Mouse (Mus musculus) urinary bladder, postnatal 10 days (tissue): ENCODE measurements around the gene Slc22a4.
"Not testable (repeated sequence)": the region's sequence is repeated elsewhere in the genome, so short reads cannot be mapped to it uniquely, and the experiment has no call there.

Source experiments
- DNase-seq: peaks from one replicate; pipeline ENCODE4 v3.0.0; 2022; ENCODE audit warnings: low spot score

Gene Slc22a4

GRCm38 (mm10) chr11:54004734-54005133, 23.2 kb downstream of the Slc22a4 start:
- DNase-seq: no peak

DNA sequence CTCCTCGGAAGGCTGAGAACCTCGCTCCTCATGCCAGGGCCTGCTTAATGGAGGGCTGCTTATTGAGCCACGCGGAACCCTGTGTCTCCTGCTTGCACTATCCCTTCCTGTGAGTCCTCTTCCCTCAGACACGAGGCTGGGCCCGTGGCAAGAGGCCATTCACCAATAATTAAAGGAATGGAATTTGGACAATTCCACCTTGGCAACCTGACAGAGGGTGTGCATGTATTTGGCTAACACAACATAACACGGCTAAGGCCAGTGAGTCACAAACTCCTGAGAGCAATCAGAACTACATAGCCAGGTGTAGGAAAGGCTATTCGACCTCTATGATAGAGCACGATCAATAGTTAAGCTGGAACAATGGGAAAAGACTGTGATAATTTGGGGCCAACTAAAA, 23.7 kb downstream of the Slc22a4 start:
- DNase-seq: no peak

DNA sequence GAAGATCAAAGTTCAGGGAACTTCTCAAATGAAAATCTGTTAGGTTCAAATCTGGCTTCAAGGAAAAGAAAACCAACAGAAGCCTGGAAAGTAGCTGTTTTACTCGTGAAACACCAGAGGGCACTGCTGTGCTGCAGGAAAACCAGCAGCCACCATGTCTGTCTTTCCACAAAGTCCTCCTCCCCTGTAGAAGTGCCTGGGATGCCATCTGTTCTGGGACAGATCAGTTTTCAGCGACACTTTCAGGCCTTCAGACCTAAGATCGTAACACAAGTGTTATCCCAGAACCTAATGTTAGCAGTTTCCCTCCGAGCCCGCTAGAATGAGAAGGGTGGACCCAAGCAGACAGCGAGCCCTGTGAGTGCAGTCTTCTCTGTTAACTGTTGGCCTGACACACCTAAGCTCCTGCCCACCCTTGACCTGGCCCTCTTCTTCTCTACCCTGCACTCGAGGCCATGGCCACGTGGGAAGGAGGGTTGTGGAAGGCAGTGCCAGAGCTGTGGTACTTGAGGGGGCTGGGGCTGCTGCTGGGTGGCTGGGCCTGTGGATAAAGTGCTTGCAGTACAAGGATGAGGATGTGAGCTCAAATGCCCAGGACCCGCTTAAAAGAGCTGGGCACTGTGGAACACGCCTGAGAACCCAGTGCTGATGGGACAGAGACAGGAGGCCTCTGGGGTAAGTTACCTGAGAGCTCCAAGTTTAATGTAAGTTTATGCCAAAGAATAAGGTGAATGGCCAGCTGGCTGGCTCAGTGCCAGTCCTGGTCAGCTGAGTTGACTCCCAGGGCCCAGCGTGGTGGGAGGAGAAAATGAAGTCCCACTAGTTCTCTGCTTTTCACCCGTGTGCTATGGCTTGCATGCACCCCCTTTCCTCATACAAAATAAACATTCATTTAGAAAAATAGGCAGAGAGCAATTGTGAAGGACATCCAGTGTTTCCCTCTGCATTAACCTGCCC, 24.9 kb downstream of the Slc22a4 start:
- not testable (repeated sequence) for DNase-seq

GRCm38 (mm10) chr11:54002147-54002760, 25.6 kb downstream of the Slc22a4 start:
- DNase-seq: no peak

DNA sequence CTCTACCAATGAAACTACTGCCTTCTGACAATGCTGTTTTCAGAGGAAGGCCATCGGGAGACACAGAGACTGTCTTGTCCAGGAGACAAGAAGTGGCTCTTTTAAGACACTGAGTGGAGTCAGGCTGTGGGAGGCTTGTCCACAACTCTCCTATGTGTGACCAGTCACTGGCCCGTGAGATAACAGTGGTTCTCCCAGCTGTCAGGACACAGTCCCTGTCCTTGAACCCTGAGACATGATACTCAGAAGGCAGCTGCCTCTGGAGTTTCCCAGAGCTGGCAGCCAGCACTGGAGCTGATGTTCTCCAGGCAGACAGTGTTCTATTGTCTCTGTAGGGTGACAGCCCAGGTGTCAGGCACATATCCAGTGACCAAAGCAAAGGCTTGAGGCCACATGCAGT, 30.2 kb downstream of the Slc22a4 start:
- no peak for DNase-seq

- no peak for DNase-seq
Observed at GRCm38 (mm10) chr11:53992264-53992663, 35.6 kb downstream of the Slc22a4 start.

GRCm38 (mm10) chr11:53989232-53989631, 38.7 kb downstream of the Slc22a4 start:
- no peak for DNase-seq

DNA sequence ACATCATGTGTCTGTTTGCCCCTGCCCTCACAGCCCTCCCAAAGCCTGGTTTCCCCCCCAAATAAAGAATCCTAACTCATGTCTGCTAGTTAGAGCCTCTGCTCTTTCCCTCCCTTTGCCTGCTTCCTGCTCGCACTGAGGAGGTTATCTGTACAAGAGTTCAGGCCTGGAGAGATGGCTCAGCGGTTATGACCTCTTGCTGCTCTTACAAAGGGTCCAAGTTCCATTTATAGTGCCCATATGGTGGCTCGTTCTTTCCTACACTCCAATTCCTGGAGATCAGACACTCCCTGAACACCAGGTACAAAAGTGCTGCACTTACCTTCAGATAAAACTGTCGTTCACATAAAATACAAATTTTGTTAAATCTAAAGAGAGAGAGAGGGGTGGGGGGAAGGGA, 39.8 kb downstream of the Slc22a4 start:
- no peak for DNase-seq

GRCm38 (mm10) chr11:53981396-53981795, 46.5 kb downstream of the Slc22a4 start:
- DNase-seq: no peak

DNA sequence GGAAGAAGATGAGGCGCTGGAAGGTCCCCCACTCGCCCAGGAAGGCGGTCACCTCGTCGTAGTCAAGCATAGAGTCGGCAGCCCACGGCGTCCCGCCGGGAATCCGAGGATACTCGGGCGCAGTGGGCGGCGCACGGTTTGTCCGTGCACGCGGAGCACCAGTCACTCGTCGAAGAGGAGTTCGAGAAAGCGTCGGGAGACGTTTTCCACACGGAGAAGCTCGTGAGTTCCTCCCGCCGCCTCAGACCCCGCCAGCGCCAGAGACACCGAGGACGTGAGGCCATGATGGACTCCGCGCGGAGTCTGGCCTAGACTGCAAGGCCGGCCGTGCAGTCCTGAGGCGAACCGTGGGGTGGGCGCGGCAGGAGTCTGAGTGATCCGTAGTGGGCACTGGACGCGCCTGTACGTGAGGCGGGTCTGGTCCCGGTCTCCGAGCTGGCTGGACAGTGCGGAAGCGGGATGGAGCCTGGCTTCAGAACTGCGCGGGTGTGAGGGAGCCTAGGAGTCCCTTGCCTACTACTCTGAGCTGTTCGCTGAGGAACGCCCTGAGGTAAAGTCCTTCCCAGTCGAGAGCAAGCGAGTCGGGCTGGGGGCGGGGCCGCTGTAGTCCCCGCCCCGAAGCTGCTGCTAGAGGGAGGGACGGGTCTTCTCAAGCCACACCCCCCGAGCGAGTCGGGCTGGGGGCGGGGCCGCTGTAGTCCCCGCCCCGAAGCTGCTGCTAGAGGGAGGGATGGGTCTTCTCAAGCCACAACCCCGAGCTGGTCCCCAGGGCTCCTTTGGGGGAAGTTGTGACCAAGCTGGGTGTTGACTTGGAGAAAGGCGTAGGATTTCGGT, 47.9 kb downstream of the Slc22a4 start, which contains the start of gene Slc22a21:
Slc22a21 (minus strand) TSS at position 545 of the 834 bp plus-strand sequence.
- DNase-seq: peak; percentile 33

GRCm38 (mm10) chr11:53979456-53979787, 48.5 kb downstream of the Slc22a4 start:
- DNase-seq: not testable (repeated sequence)

DNA sequence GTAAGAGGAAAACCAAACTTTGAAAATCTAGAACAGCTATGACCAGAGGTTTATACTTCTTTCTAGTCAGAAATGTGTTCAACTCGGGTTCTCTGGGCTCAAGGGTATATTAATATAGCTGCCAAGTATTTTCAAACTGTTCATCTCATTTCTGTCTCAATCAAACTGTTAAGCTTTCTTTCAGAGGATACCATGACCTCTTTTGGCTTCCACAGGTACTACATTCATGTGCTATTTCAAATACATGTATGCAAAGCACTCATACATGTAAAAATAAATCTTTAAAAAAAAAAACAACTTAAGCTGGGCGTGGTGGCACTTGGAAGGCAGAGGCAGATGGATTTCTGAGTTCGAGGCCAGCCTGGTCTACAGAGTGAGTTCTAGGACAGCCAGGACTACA, 50.2 kb downstream of the Slc22a4 start:
- no peak for DNase-seq

DNA sequence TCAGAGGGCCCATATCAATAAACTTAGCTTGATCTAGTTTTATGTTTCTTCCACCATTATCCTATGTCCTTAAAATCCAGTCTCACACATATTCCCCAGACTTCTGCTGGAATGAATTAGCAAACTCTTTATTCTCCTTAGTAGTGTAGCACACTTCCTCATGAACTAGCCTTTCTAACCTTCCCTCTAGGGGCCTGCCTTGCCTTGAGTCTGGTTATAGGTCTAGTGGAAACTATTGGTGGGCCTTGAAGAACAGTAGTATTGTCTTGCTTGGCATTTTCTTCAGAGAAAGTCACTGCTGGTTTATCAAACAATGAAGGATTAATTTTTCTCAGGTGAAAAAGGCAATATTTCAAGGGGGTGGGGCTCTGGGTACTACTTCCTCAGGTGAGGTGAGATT, 52.3 kb downstream of the Slc22a4 start:
- no peak for DNase-seq

GRCm38 (mm10) chr11:53958984-53959383, 68.9 kb downstream of the Slc22a4 start:
- DNase-seq: no peak

DNA sequence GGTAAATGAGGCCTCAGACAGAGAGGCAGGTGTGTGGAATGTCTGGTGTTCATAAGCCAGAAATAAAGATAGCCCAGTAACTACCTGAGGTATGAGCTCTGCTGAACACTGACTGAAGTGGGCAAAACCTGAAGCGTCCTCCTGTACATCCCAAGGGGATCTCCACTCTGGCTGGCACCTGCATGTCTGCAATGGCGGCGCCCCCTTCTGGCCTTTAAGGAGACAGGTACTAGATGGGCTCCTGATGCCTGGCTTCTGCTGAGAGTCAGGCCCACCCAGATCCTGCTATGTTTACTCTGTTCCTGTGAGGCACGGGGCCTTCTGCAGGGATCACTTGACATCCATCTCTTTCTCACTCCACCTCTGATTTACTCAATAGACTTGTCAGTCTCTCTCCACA, 69.7 kb downstream of the Slc22a4 start:
- not testable (repeated sequence) for DNase-seq

DNA sequence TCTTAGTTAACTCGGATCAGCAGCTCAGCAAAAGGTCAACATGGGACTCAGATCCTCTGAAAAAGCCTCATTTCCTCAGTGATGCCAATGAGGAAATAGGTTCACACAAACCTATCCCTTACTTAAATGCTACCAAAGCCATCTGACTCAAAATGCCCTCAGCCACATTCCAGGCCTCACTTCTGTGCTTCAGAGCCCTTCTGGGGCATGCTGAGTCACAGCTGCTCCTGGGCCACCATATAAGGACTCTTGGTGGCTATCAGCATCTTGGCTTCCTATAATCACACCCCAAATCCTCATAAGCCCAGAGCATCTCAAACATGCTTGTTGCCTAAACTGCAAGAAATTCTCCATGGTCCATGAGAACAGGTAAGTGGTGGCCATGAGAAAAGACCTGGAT, 71.3 kb downstream of the Slc22a4 start:
- no peak for DNase-seq

DNA sequence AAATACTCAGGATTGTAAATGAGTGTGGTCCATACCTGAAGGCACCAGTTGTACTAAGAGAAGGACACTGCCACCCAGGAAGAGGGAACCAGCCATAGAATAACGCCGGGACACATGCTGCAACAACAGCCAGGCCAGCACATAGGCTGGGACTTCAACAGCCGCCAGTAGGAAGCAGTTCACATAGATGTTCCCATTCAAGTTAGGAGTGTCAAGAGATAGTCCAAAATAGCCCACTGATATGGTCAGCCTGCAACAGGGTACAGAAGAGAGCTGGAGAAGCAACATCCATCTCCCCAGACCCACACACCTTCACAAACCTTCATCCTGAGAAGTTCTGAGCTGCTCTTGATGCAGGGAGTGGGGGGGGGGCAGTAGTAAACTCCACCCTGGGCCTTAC, 73.2 kb downstream of the Slc22a4 start:
- DNase-seq: no peak

- not testable (repeated sequence) for DNase-seq
Observed at GRCm38 (mm10) chr11:53950133-53950532, 77.8 kb downstream of the Slc22a4 start.
